Mouse (Mus musculus) testis, postnatal 10 days (tissue): ENCODE data around the gene Btbd35f3.
"Not testable (repeated sequence)": the region's sequence is repeated elsewhere in the genome, so short reads cannot be mapped to it uniquely, and the experiment has no call there.

ENCODE experiments used
- DNase-seq: peaks from one replicate; pipeline ENCODE4 v3.0.0; 2021; ENCODE audit warnings: low spot score

Btbd35f3 gene

DNA sequence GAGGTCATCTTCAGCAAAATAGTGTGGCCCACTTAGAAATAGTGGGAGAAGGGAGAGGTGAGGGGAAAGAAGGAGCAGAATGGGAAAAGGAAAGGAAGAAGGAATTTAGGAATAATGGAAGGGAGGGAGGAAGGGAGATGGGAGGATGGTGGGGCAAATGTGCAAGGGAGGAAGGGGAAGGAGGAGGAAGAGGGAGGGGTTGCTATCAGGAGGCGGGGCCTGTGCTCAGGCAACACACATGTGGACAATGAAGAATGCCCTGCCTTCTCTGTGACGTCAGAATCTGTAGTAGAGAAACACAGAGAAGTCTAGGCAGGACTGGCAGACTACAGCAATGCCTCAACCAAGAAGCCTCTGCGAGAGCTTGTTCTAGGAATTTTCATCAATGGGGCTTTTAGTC lies at the start of gene Btbd35f3:
Gene Btbd35f3 (plus strand): TSS at position 301 of the 400 bp plus-strand sequence.
- not testable (repeated sequence) for DNase-seq
